Mouse (Mus musculus) lung, postnatal 0 days (tissue): ENCODE measurements at regions not wholly inside any gene's neighbourhood (a gene's known extent, or its start where the extent isn't known, plus 50 kb on each side); places are given as distances from the start of the nearest gene placed in this dataset.

Experiments
- ATAC-seq: fragments of 200-750 bp; cut with Nextera tagmentation; 2 replicates; pipeline ENCODE4 v1.8.0; 2017; ENCODE audit warnings: moderate library complexity
- DNase-seq: peaks from one replicate; pipeline ENCODE4 v3.0.0-alpha.2; 2016; ENCODE audit warnings: low spot score
- H3K27ac ChIP-seq: fragments of 300-500 bp; sonication (generic); 2 replicates; pipeline ENCODE4 v1.5.1; 2014; ENCODE audit warnings: antibody characterized with exemption, mild to moderate bottlenecking, low read length, mixed read lengths
- H3K27me3 ChIP-seq: fragments of 300-500 bp; sonication (generic); replicated peaks from 2 replicates; pipeline ENCODE4 v1.6.1; 2014; ENCODE audit warnings: low read length, mixed read lengths; ENCODE audit not compliant: insufficient read depth
- H3K36me3 ChIP-seq: fragments of 300-500 bp; sonication (generic); 2 replicates; pipeline ENCODE4 v1.6.1; 2014; ENCODE audit warnings: low read length, mixed read lengths; ENCODE audit not compliant: insufficient read depth
- H3K4me1 ChIP-seq: fragments of 300-500 bp; sonication (generic); 2 replicates; pipeline ENCODE4 v1.6.1; 2014; ENCODE audit warnings: antibody characterized with exemption, low read depth, low read length, mixed read lengths; ENCODE audit not compliant: insufficient read depth
- H3K4me2 ChIP-seq: fragments of 300-500 bp; sonication (generic); replicated peaks from 2 replicates; pipeline ENCODE4 v1.6.1; 2014; ENCODE audit warnings: low read depth, mild to moderate bottlenecking, low read length, moderate library complexity, mixed read lengths
- H3K4me3 ChIP-seq: fragments of 300-500 bp; sonication (generic); 2 replicates; pipeline ENCODE4 v1.5.1; 2014; ENCODE audit warnings: low read depth, low read length
- H3K9ac ChIP-seq: fragments of 300-500 bp; sonication (generic); replicated peaks from 2 replicates; pipeline ENCODE4 v1.6.1; 2014; ENCODE audit warnings: low read depth, mild to moderate bottlenecking
- H3K9me3 ChIP-seq: fragments of 300-500 bp; sonication (generic); 2 replicates; pipeline ENCODE4 v1.6.1; 2016; ENCODE audit warnings: low read length, mixed read lengths
- CTCF ChIP-seq: IDR thresholded peaks from 2 replicates; pipeline ENCODE4 v1.5.1; 2016; ENCODE audit warnings: antibody characterized with exemption, mild to moderate bottlenecking
- EP300 ChIP-seq: IDR thresholded peaks from 2 replicates; pipeline ENCODE4 v1.6.1; 2016; ENCODE audit warnings: antibody characterized with exemption, mild to moderate bottlenecking, control low read depth
- WGBS: fragments of 180-500 bp; shearing (Covaris S2); extraction: QIAGEN DNeasy Blood & Tissue Kit; methylation state at CpG from one replicate; pipeline ENCODE4 v1.1.7; 2014; 5-methylcytosine and 5-hydroxymethylcytosine counted together

- no peaks in the 10 kb centered on the region for H3K9me3 ChIP-seq
- no peak for ATAC-seq
- no peak overlapping the region for H3K4me2 ChIP-seq
- 71% methylated on average over 4 of the region's 4 CpGs for whole genome bisulfite sequencing
- H3K4me1 ChIP-seq: no peaks in the 10 kb centered on the region
- H3K27ac ChIP-seq: no peak overlapping the region
- no peaks in the 10 kb centered on the region for H3K27me3 ChIP-seq
- H3K36me3 ChIP-seq: no peaks in the 10 kb centered on the region
- no peak for TF ChIP-seq EP300
- no peak for TF ChIP-seq CTCF
- DNase-seq: no peak
- no peak overlapping the region for H3K9ac ChIP-seq
- no peak overlapping the region for H3K4me3 ChIP-seq
Measured at GRCm38 (mm10) chr13:116512398-116512797, 202.9 kb upstream of the Isl1 start.

- Histone ChIP-seq H3K9ac (no peak overlapping the region), H3K27me3 (no peaks in the 10 kb centered on the region), H3K36me3 (no peaks in the 10 kb centered on the region), H3K4me3 (no peak overlapping the region), H3K9me3 (no peaks in the 10 kb centered on the region), H3K4me2 (no peak overlapping the region), H3K4me1 (no peaks in the 10 kb centered on the region), H3K27ac (no peak overlapping the region)
- no peak for DNase-seq
- ATAC-seq: no peak
- WGBS: 89% methylated on average over 7 of the region's 7 CpGs
- TF ChIP-seq CTCF (no peak), EP300 (no peak)
Measured at GRCm38 (mm10) chr13:116508213-116508811, 198.8 kb upstream of the Isl1 start.

GRCm38 (mm10) chr13:116497659-116498414 is 188.3 kb upstream of the Isl1 start:
- Histone ChIP-seq H3K27me3 (no peaks in the 10 kb centered on the region), H3K36me3 (no peaks in the 10 kb centered on the region), H3K9me3 (no peaks in the 10 kb centered on the region), H3K27ac (no peak overlapping the region), H3K9ac (no peak overlapping the region), H3K4me3 (no peak overlapping the region), H3K4me1 (no peaks in the 10 kb centered on the region), H3K4me2 (no peak overlapping the region)
- 75% methylated on average over 6 of the region's 6 CpGs for WGBS
- ATAC-seq: no peak
- no peak for DNase-seq
- no peak for TF ChIP-seq CTCF
- no peak for TF ChIP-seq EP300

- no peak for DNase-seq
- Histone ChIP-seq H3K4me2 (no peak overlapping the region), H3K27ac (no peak overlapping the region), H3K4me1 (no peaks in the 10 kb centered on the region), H3K9ac (no peak overlapping the region), H3K9me3 (no peaks in the 10 kb centered on the region), H3K4me3 (no peak overlapping the region), H3K36me3 (no peaks in the 10 kb centered on the region), H3K27me3 (no peaks in the 10 kb centered on the region)
- ATAC-seq: no peak
- TF ChIP-seq EP300 (no peak), CTCF (no peak)
- 60% methylated on average over 2 of the region's 2 CpGs for whole genome bisulfite sequencing
Measured at GRCm38 (mm10) chr13:116495641-116496040, 186.2 kb upstream of the Isl1 start.

- no peak for DNase-seq
- H3K9me3 ChIP-seq: no peaks in the 10 kb centered on the region
Measured at GRCm38 (mm10) chr13:116489420-116489819, 179.9 kb upstream of the Isl1 start.

GRCm38 (mm10) chr13:116474611-116475010 is 165.1 kb upstream of the Isl1 start:
- no peak for DNase-seq
- no peaks in the 10 kb centered on the region for H3K36me3 ChIP-seq
- no peaks in the 10 kb centered on the region for H3K9me3 ChIP-seq
- H3K9ac ChIP-seq: no peak overlapping the region
- no peak overlapping the region for H3K4me3 ChIP-seq
- H3K4me2 ChIP-seq: no peak overlapping the region
- H3K27me3 ChIP-seq: no peaks in the 10 kb centered on the region
- no peaks in the 10 kb centered on the region for H3K4me1 ChIP-seq
- H3K27ac ChIP-seq: no peak overlapping the region
- ATAC-seq: no peak
- no peak for TF ChIP-seq EP300
- 76% methylated on average over 8 of the region's 8 CpGs for WGBS

More at GRCm38 (mm10) chr13:116489420-116489819, 179.9 kb upstream of the Isl1 start:
- Histone ChIP-seq H3K4me2 (no peak overlapping the region), H3K27me3 (no peaks in the 10 kb centered on the region), H3K9ac (no peak overlapping the region), H3K4me3 (no peak overlapping the region), H3K4me1 (no peaks in the 10 kb centered on the region), H3K36me3 (no peaks in the 10 kb centered on the region), H3K27ac (no peak overlapping the region)
- WGBS: 6% methylated on average over 1 of the region's 1 CpGs
- ATAC-seq: no peak
- TF ChIP-seq CTCF: no peak
- TF ChIP-seq EP300: no peak
